Mouse (Mus musculus) embryonic facial prominence, embryonic 10.5 days (tissue): Measurements from ENCODE around the gene Arhgef3. TPM values are rescaled to one million over a fixed set of nuclear protein-coding genes. Genes with fewer than 3 reads are reported as not detected.

Source experiments
- DNase-seq: peaks from one replicate; pipeline ENCODE4 v3.0.0-alpha.2; 2017; ENCODE audit warnings: low spot score
- H3K27ac ChIP-seq: fragments of 300-500 bp; sonication (generic); replicated peaks from 2 replicates; pipeline ENCODE4 v1.5.1; 2016; ENCODE audit warnings: mild to moderate bottlenecking
- H3K27me3 ChIP-seq: fragments of 300-500 bp; sonication (generic); replicated peaks from 2 replicates; pipeline ENCODE4 v1.6.1; 2016; ENCODE audit warnings: low read depth, mild to moderate bottlenecking; ENCODE audit not compliant: poor library complexity, severe bottlenecking
- H3K36me3 ChIP-seq: fragments of 300-500 bp; sonication (generic); replicated peaks from 2 replicates; pipeline ENCODE4 v1.6.1; 2016; ENCODE audit warnings: mild to moderate bottlenecking, moderate library complexity
- H3K4me1 ChIP-seq: fragments of 300-500 bp; sonication (generic); 2 replicates; pipeline ENCODE4 v1.6.1; 2016
- H3K4me3 ChIP-seq: fragments of 300-500 bp; sonication (generic); 2 replicates; pipeline ENCODE4 v1.5.1; 2016; ENCODE audit warnings: mild to moderate bottlenecking, moderate library complexity
- H3K9me3 ChIP-seq: fragments of 300-500 bp; sonication (generic); 2 replicates; pipeline ENCODE4 v1.6.1; 2016; ENCODE audit warnings: mild to moderate bottlenecking
- WGBS: fragments of 180-500 bp; shearing (Covaris S2); methylation state at CpG from one replicate; pipeline ENCODE4 v1.1.7; 2016; 5-methylcytosine and 5-hydroxymethylcytosine counted together
- polyA plus RNA-seq: library from polyadenylated mRNA; unstranded; fragments of >200 nt; fragmentation: Nextera tagmentation; extraction: Ambion mirVana; gene quantifications from 2 replicates; pipeline ENCODE4 v1.2.1, GENCODE M21; 2016

The Arhgef3 gene
- polyA plus RNA-seq, 1 experiment from 2014 or later = 3.8 TPM

GRCm38 (mm10) chr14:27378669-27379068 lies 264.0 kb downstream of the Arhgef3 start:
- no peak for DNase-seq
- Histone ChIP-seq H3K27ac (no peak overlapping the region), H3K4me3 (no peak overlapping the region), H3K9me3 (no peaks in the 10 kb centered on the region), H3K27me3 (no peaks in the 10 kb centered on the region), H3K36me3 (no peaks in the 10 kb centered on the region), H3K4me1 (no peaks in the 10 kb centered on the region)
- 90% methylated on average over 7 of the region's 7 CpGs for WGBS

GRCm38 (mm10) chr14:27379404-27379803 lies 264.7 kb downstream of the Arhgef3 start:
- Histone ChIP-seq H3K4me3 (no peak overlapping the region), H3K27me3 (no peaks in the 10 kb centered on the region), H3K27ac (no peak overlapping the region), H3K4me1 (no peaks in the 10 kb centered on the region), H3K36me3 (no peaks in the 10 kb centered on the region), H3K9me3 (no peaks in the 10 kb centered on the region)
- DNase-seq = no peak
- WGBS = 88% methylated on average over 12 of the region's 12 CpGs

GRCm38 (mm10) chr14:27381459-27381858 lies 266.8 kb downstream of the Arhgef3 start:
- no peak overlapping the region for H3K27ac ChIP-seq
- DNase-seq = no peak
- H3K36me3 ChIP-seq = no peaks in the 10 kb centered on the region
- no peaks in the 10 kb centered on the region for H3K27me3 ChIP-seq
- no peak overlapping the region for H3K4me3 ChIP-seq
- WGBS = 83% methylated on average over 7 of the region's 7 CpGs
- H3K9me3 ChIP-seq = no peaks in the 10 kb centered on the region
- H3K4me1 ChIP-seq = no peaks in the 10 kb centered on the region

DNA sequence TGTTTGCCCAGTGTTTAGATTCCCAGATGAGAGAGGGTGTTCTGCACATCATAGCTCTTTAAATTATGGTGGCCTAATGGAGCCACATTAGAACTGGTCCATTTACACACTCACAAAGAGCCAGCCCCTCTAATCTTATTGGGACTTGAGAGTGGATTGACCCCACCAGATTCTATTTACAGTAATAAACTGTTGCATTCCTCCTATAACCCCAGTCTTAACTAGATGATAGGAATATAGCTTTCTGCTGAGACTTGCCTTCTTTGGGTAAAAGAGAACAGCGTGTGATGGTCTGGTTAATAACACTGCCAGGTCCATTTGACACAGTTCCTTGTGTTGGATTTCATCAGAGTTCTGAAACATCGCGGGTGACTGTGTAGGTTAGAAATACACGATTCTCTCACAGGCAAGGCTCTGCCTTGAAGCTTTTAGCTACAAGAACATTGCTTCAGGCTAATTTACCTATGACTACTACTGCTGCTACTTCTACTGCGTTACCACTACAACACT lies 268.7 kb downstream of the Arhgef3 start:
- Histone ChIP-seq H3K27ac (no peak overlapping the region), H3K36me3 (no peaks in the 10 kb centered on the region), H3K27me3 (no peaks in the 10 kb centered on the region), H3K9me3 (no peaks in the 10 kb centered on the region), H3K4me3 (no peak overlapping the region), H3K4me1 (no peaks in the 10 kb centered on the region)
- no peak for DNase-seq
- WGBS = 90% methylated on average over 5 of the region's 5 CpGs

DNA sequence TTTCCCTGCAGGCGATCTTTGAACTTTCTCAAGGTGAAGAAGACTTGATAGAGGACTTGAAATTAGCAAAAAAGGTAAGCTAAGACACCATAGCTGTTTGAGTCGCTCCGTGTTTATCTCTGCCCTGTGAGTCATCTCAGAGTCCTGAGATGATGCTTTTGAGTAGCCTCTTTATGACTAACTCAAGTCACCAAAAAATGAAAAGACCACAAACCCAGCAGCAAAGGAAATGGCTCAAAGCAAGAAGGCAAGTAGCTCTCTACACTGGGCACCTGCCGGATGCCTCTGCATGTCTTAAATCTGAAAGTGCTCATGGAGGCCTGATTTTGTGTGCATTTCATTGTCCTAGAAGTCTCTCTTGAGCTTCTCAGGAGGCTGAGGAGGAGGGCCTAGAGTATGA lies 269.4 kb downstream of the Arhgef3 start:
- Histone ChIP-seq H3K9me3 (no peaks in the 10 kb centered on the region), H3K36me3 (no peaks in the 10 kb centered on the region), H3K4me1 (no peaks in the 10 kb centered on the region), H3K27ac (no peak overlapping the region), H3K27me3 (no peaks in the 10 kb centered on the region), H3K4me3 (no peak overlapping the region)
- 90% methylated on average over 4 of the region's 4 CpGs for WGBS
- no peak for DNase-seq

DNA sequence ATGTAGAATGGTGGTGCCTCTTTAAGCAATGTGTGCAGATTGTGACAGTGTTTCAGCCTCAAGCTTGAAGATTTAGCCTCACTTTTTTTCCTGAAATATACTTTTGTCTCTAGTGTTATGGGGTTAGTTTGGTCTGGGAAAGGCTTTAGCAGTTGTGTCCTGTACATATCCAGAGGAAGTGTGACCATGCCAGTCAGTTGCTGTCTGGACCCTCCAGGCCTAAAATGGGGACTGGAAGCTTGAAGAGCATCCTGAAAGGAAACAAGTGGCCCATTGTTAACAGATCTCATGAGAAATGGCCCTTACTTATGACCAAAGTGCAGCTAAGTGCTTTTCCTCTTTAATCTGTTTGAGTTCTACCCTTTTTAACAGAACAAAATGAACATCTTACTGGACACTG lies 273.9 kb downstream of the Arhgef3 start:
- Histone ChIP-seq H3K4me1 (peaks cover 3% of the 10 kb centered on the region; the same call in 1 of the 2 replicates), H3K4me3 (no peak overlapping the region), H3K27ac (no peak overlapping the region), H3K36me3 (no peaks in the 10 kb centered on the region), H3K9me3 (no peaks in the 10 kb centered on the region), H3K27me3 (no peaks in the 10 kb centered on the region)
- DNase-seq = no peak

GRCm38 (mm10) chr14:27389722-27390121 lies 275.0 kb downstream of the Arhgef3 start:
- Histone ChIP-seq H3K9me3 (no peaks in the 10 kb centered on the region), H3K27me3 (no peaks in the 10 kb centered on the region), H3K4me3 (no peak overlapping the region), H3K4me1 (peaks cover 10% of the 10 kb centered on the region), H3K27ac (no peak overlapping the region), H3K36me3 (no peaks in the 10 kb centered on the region)
- no peak for DNase-seq
- 84% methylated on average over 2 of the region's 2 CpGs for WGBS

DNA sequence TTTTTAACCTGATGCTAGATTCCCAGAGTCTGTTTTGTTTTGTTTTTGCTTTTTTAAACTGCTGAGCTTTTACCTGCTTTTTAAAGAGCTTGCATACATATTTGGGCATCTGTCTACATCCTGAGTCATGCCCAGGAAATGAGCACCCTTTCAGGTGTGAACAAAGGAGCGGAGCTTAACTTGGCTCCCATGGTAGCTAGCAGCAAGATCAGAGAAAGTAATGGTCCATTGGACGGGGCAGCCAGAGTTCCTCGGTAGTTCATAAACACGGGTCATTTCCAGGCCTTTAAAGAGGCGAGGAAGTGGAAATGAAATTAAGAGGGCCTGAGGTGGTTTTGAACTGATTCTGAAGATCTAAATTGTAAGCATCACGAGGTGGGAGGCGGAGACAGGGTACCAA lies 276.0 kb downstream of the Arhgef3 start:
- no peak for DNase-seq
- Histone ChIP-seq H3K9me3 (no peaks in the 10 kb centered on the region), H3K36me3 (no peaks in the 10 kb centered on the region), H3K4me1 (peaks cover 10% of the 10 kb centered on the region), H3K27ac (no peak overlapping the region), H3K4me3 (no peak overlapping the region), H3K27me3 (no peaks in the 10 kb centered on the region)
- 67% methylated on average over 7 of the region's 7 CpGs for WGBS

GRCm38 (mm10) chr14:27391776-27392308 lies 277.1 kb downstream of the Arhgef3 start:
- Histone ChIP-seq H3K27me3 (no peaks in the 10 kb centered on the region), H3K4me3 (no peak overlapping the region), H3K9me3 (no peaks in the 10 kb centered on the region), H3K4me1 (peaks cover 10% of the 10 kb centered on the region), H3K27ac (no peak overlapping the region), H3K36me3 (no peaks in the 10 kb centered on the region)
- WGBS = 74% methylated on average over 9 of the region's 9 CpGs
- DNase-seq = no peak

DNA sequence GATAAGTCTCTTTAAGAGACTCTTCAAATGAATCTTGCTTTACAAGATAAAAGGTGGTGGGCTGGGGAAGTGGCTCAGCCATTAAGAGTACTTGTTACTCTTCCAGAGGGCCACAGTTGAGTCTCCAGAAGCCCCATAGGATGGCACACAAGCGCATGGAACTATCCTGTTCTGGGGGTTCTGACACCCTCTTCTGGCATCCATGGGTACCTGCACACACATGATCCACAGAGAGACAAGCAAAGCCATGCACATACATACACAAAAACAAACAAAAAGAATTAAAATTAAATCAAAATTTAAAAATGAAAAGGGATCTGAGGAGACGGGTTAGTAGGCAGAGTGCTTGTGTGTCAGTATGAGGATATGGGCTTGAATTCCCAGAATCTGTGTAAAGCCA lies 278.0 kb downstream of the Arhgef3 start:
- Histone ChIP-seq H3K36me3 (no peaks in the 10 kb centered on the region), H3K4me3 (no peak overlapping the region), H3K9me3 (no peaks in the 10 kb centered on the region), H3K4me1 (peaks cover 10% of the 10 kb centered on the region), H3K27ac (no peak overlapping the region), H3K27me3 (no peaks in the 10 kb centered on the region)
- 94% methylated on average over 2 of the region's 2 CpGs for WGBS
- DNase-seq = no peak

DNA sequence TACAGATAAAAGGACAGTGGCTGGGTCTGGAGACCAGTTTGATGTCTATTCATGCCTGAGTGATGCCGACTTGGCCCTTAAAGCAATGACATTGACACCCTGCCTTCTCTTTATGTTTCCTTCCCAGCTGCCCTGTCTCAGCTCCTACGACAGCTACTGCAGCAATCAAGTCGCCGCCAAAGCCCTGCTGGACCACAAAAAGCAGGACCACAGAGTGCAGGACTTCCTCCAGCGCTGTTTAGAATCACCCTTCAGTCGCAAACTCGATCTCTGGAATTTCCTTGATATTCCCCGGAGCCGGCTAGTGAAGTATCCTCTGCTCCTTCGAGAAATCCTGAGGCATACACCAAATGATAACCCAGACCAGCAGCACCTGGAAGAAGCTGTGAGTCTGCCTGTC lies 279.1 kb downstream of the Arhgef3 start:
- H3K4me1 ChIP-seq = peaks cover 10% of the 10 kb centered on the region
- no peaks in the 10 kb centered on the region for H3K27me3 ChIP-seq
- H3K27ac ChIP-seq = no peak overlapping the region
- no peak for DNase-seq
- no peaks in the 10 kb centered on the region for H3K9me3 ChIP-seq
- H3K4me3 ChIP-seq = no peak overlapping the region
- H3K36me3 ChIP-seq = no peaks in the 10 kb centered on the region
- WGBS = 65% methylated on average over 10 of the region's 10 CpGs

DNA sequence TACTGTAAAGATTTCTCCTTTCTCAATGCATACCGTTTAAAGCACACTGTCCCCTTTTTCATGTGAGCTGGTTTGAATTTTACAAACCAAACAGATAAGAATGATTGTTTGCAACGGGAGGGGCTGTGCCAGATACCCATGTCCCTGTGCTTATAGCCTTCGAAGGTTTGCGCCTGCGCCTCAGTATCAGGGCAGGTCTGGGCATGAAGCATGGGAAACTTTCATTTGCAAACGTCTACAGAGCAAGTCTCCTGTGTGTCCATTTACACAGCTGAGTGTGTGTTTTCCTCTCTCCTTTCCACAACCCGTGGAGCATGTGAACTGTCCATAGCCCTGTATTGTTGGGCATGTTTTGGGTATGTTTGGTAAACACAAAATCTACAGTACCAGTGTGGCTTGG lies 281.7 kb downstream of the Arhgef3 start:
- 87% methylated on average over 7 of the region's 7 CpGs for WGBS

GRCm38 (mm10) chr14:27397526-27397925 lies 282.8 kb downstream of the Arhgef3 start:
- 93% methylated on average over 6 of the region's 6 CpGs for WGBS
- peaks cover 10% of the 10 kb centered on the region for H3K4me1 ChIP-seq
- H3K4me3 ChIP-seq = no peak overlapping the region
- no peak overlapping the region for H3K27ac ChIP-seq
- H3K36me3 ChIP-seq = no peaks in the 10 kb centered on the region
- no peaks in the 10 kb centered on the region for H3K9me3 ChIP-seq
- no peak for DNase-seq
- no peaks in the 10 kb centered on the region for H3K27me3 ChIP-seq

More for the DNA sequence above, 281.7 kb downstream of the Arhgef3 start:
- Histone ChIP-seq H3K27me3 (no peaks in the 10 kb centered on the region), H3K9me3 (no peaks in the 10 kb centered on the region), H3K4me1 (peaks cover 10% of the 10 kb centered on the region), H3K27ac (no peak overlapping the region), H3K4me3 (no peak overlapping the region), H3K36me3 (no peaks in the 10 kb centered on the region)
- no peak for DNase-seq
